28 mouse cellular contexts compared by ENCODE assay signal in genomic region chr10:24006442-24006841, GRCm38 (mm10). TPM values are rescaled to one million over a fixed set of nuclear protein-coding genes. Genes with fewer than 3 reads are reported as not detected.
"Had no signal": no experiment of that assay in that cellular context is flagged by ENCODE, and none has a peak within 500 bp of the region (broad histone marks: within the 10 kb centered on the region; RNA-seq: fewer than 3 reads in every experiment).

No protein-coding gene starts in this region.

- H3K36me3 ChIP-seq: midbrain, embryonic 13.5 days; midbrain, embryonic 15.5 days; neural tube, embryonic 12.5 days had no signal

- H3K27ac ChIP-seq: macrophage; midbrain, embryonic 13.5 days; midbrain, embryonic 15.5 days; neural tube, embryonic 12.5 days had no signal

- H3K4me1 ChIP-seq: megakaryocyte, embryonic 14.5 days; midbrain, embryonic 13.5 days; midbrain, embryonic 15.5 days; neural tube, embryonic 12.5 days had no signal

- H3K4me3 ChIP-seq: megakaryocyte, embryonic 14.5 days; midbrain, embryonic 13.5 days; midbrain, embryonic 15.5 days; neural tube, embryonic 12.5 days had no signal

- DNase-seq: lung, adult 18-20 months; lung, embryonic 14.5 days; lung, postnatal 14 days; lung, postnatal 36 days; retina, postnatal 1 day; right cerebral cortex, adult 18-20 months; right cerebral cortex, postnatal 25 days; right cerebral cortex, postnatal 4 days; spleen, adult 18-20 months; thymus, adult 18-20 months; thymus, postnatal 14 days; thymus, postnatal 36 days had no signal

- H3K9ac ChIP-seq: lung, embryonic 14.5 days; midbrain, embryonic 13.5 days; midbrain, embryonic 15.5 days; neural tube, embryonic 12.5 days had no signal

- ATAC-seq: midbrain, embryonic 13.5 days; midbrain, embryonic 15.5 days had no signal

- H3K27me3 ChIP-seq: megakaryocyte, embryonic 14.5 days; midbrain, embryonic 13.5 days; midbrain, embryonic 15.5 days; neural tube, embryonic 12.5 days had no signal

- H3K9me3 ChIP-seq: megakaryocyte, embryonic 14.5 days; midbrain, embryonic 13.5 days; midbrain, embryonic 15.5 days; neural tube, embryonic 12.5 days had no signal

- H3K4me2 ChIP-seq: lung, embryonic 14.5 days; midbrain, embryonic 11.5 days; midbrain, embryonic 13.5 days; midbrain, embryonic 15.5 days; neural tube, embryonic 12.5 days had no signal

RNA-seq across cellular contexts. Expression of gene Taar7b, which starts 6.7 kb away (rescaled TPM):
- total RNA-seq: megakaryocyte progenitor cell, adult 5-6 weeks; midbrain, postnatal 0 days; monocyte, adult 5-6 weeks; neutrophil, adult 5-6 weeks had no signal
- polyA plus RNA-seq: lung, embryonic 14.5 days; lung, embryonic 16.5 days; macrophage; midbrain, embryonic 11.5 days; midbrain, embryonic 13.5 days; midbrain, embryonic 15.5 days; midbrain, postnatal 0 days; neural tube, embryonic 12.5 days; neural tube, embryonic 14.5 days; small intestine, adult 2 months; stomach, embryonic 14.5 days; stomach, embryonic 16.5 days; thymus, postnatal 0 days had no signal

RNA-seq across cellular contexts. Expression of gene Taar7a, which starts 13.2 kb away (rescaled TPM):
- total RNA-seq: megakaryocyte progenitor cell, adult 5-6 weeks; midbrain, postnatal 0 days; monocyte, adult 5-6 weeks; neutrophil, adult 5-6 weeks had no signal
- polyA plus RNA-seq: lung, embryonic 14.5 days; lung, embryonic 16.5 days; macrophage; midbrain, embryonic 11.5 days; midbrain, embryonic 13.5 days; midbrain, embryonic 15.5 days; midbrain, postnatal 0 days; neural tube, embryonic 12.5 days; neural tube, embryonic 14.5 days; small intestine, adult 2 months; stomach, embryonic 14.5 days; stomach, embryonic 16.5 days; thymus, postnatal 0 days had no signal

RNA-seq across cellular contexts. Expression of gene Taar7d, which starts 20.6 kb away (rescaled TPM):
- total RNA-seq: megakaryocyte progenitor cell, adult 5-6 weeks; midbrain, postnatal 0 days; monocyte, adult 5-6 weeks; neutrophil, adult 5-6 weeks had no signal
- polyA plus RNA-seq: lung, embryonic 14.5 days; lung, embryonic 16.5 days; macrophage; midbrain, embryonic 11.5 days; midbrain, embryonic 13.5 days; midbrain, embryonic 15.5 days; midbrain, postnatal 0 days; neural tube, embryonic 12.5 days; neural tube, embryonic 14.5 days; small intestine, adult 2 months; stomach, embryonic 14.5 days; stomach, embryonic 16.5 days; thymus, postnatal 0 days had no signal

RNA-seq across cellular contexts. Expression of gene Taar6, which starts 21.0 kb away (rescaled TPM):
- total RNA-seq: megakaryocyte progenitor cell, adult 5-6 weeks; midbrain, postnatal 0 days; monocyte, adult 5-6 weeks; neutrophil, adult 5-6 weeks had no signal
- polyA plus RNA-seq: lung, embryonic 14.5 days; lung, embryonic 16.5 days; macrophage; midbrain, embryonic 11.5 days; midbrain, embryonic 13.5 days; midbrain, embryonic 15.5 days; midbrain, postnatal 0 days; neural tube, embryonic 12.5 days; neural tube, embryonic 14.5 days; small intestine, adult 2 months; stomach, embryonic 14.5 days; stomach, embryonic 16.5 days; thymus, postnatal 0 days had no signal

RNA-seq across cellular contexts. Expression of gene Taar7e, which starts 31.0 kb away (rescaled TPM):
- total RNA-seq: megakaryocyte progenitor cell, adult 5-6 weeks; midbrain, postnatal 0 days; monocyte, adult 5-6 weeks; neutrophil, adult 5-6 weeks had no signal
- polyA plus RNA-seq: lung, embryonic 14.5 days; lung, embryonic 16.5 days; macrophage; midbrain, embryonic 11.5 days; midbrain, embryonic 13.5 days; midbrain, embryonic 15.5 days; midbrain, postnatal 0 days; neural tube, embryonic 12.5 days; neural tube, embryonic 14.5 days; small intestine, adult 2 months; stomach, embryonic 14.5 days; stomach, embryonic 16.5 days; thymus, postnatal 0 days had no signal
